Mouse (Mus musculus) liver, adult 2 months (tissue): ENCODE measurements around the gene Kif3b.
"Not testable (repeated sequence)": the region's sequence is repeated elsewhere in the genome, so short reads cannot be mapped to it uniquely, and the experiment has no call there.

Source experiments
- CTCF ChIP-seq: fragments of 200-500 bp; IDR thresholded peaks from 2 replicates; pipeline ENCODE4 v1.5.1; 2011; ENCODE audit warnings: low read depth, low read length, control low read depth
- POLR2A ChIP-seq: fragments of 200-500 bp; IDR thresholded peaks from 2 replicates; pipeline ENCODE4 v1.6.1; 2011; ENCODE audit warnings: low read length, control low read depth; ENCODE audit not compliant: insufficient read depth; ENCODE audit errors: extremely low read depth

DNA sequence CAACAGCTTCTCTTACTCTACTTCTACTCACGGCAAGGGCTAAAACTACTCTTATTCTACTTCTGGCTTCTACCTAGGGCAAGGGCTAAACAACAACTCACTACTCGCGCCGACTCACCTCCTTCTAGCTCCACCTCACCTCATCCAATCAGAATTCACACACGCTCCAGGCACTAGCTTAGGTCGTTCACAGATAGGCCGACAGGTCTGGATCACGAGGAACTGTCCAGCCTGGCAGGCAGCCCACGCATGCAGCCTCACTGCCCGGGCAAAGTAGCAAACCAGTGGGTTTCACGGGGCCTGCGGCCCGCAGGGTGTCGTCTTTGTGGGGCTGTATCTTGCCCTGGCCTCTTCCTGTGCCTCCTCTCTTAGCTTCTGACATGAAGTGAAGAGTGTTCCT is 73.3 kb downstream of the Kif3b start:
- not testable (repeated sequence) for TF ChIP-seq CTCF, POLR2A
